In the genomic region with DNA sequence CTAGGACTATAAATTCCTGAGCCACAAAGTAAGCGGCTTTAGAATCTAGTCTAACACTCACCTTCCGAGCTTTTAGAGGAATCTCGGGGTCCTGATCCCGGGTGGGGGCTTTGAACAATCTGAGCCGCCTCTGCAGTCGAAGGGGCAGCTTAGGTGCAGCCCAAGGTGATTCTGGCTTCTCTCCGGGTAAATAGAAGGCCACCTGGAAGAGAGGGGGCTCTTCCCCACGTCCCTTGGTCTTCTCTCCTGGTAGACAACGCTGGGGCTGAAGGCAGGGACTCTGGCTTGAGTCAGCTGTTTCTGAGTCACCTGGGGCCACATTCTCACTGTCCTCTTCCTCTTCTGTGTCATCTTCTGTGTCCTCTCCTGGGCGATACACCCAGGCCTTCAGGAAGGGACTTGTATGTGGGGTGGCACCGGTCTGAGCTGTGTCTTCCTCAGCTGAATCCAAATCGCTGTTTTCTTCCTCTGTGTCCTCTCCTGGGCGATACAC, we compare ENCODE assay signal across 8 mouse cellular contexts. TPM values are rescaled to one million over a fixed set of nuclear protein-coding genes. Genes with fewer than 3 reads are reported as not detected.
DNase-seq lines count a peak whose midpoint lies in the region; ATAC-seq and TF ChIP-seq lines count a peak whose summit lies in the region.
"Had no signal": no experiment of that assay in that cellular context is flagged by ENCODE, and none has a peak within 500 bp of the region (broad histone marks: within the 10 kb centered on the region; RNA-seq: fewer than 3 reads in every experiment).

No protein-coding gene starts in this region.

- peaks cover 27% of the 10 kb centered on the region for H3K79me2 ChIP-seq in MEL (ENCODE audit: control insufficient read depth, insufficient read depth, low read length, poor library complexity)

- no peak for TF ChIP-seq CTCF in MEL (IDR thresholded peaks at IDR 0.05 in 2 of 3, conservative IDR thresholded peaks at IDR 0.05 in 1 of 3; ENCODE audit: control insufficient read depth in 1 of 3, insufficient read depth in 1 of 3, low read depth in 2 of 3, low read length in 3 of 3, poor library complexity in 1 of 3, severe bottlenecking in 1 of 3)
- no peak for TF ChIP-seq CTCF in heart, postnatal 0 days (IDR thresholded peaks at IDR 0.05; ENCODE audit: low read depth)
- TF ChIP-seq CTCF in liver, embryonic 14.5 days (IDR thresholded peaks at IDR 0.05; ENCODE audit: low read depth): no peak

- H3K4me1 ChIP-seq in kidney, embryonic 14.5 days (ENCODE audit: control insufficient read depth, insufficient read depth, low read length): peaks cover 21% of the 10 kb centered on the region
- peaks cover 4 to 17% of the 10 kb centered on the region in 2 experiments; a peak in 3 of 4 replicates for H3K4me1 ChIP-seq in MEL (ENCODE audit: control insufficient read depth in 1 of 2, insufficient read depth in 2 of 2, low read length in 2 of 2)
- H3K4me1 ChIP-seq in heart, postnatal 0 days (ENCODE audit: control insufficient read depth, insufficient read depth): peaks cover 26% of the 10 kb centered on the region
- H3K4me1 ChIP-seq in liver, embryonic 14.5 days (replicated peaks; ENCODE audit: control insufficient read depth in 2 of 2, insufficient read depth in 2 of 2, low read length in 1 of 2): peaks cover 10 to 14% of the 10 kb centered on the region in 2 experiments

- ATAC-seq in kidney, embryonic 14.5 days (ENCODE audit: low FRiP score, low TSS enrichment): no peak
- no peak for ATAC-seq in heart, postnatal 0 days (ENCODE audit: insufficient read depth, low read depth)
- ATAC-seq in liver, embryonic 14.5 days (ENCODE audit: insufficient read depth): no peak
- no peak for ATAC-seq in frontal cortex, adult (ENCODE audit: low TSS enrichment)

- H3K27ac ChIP-seq in kidney, embryonic 14.5 days (ENCODE audit: low read depth, low read length): no peak overlapping the region
- no peak overlapping the region for H3K27ac ChIP-seq in MEL (ENCODE audit: control insufficient read depth, low read depth, low read length)
- no peak overlapping the region for H3K27ac ChIP-seq in heart, postnatal 0 days (ENCODE audit: low read depth)
- peak overlapping the region; percentile 90 for H3K27ac ChIP-seq in liver, embryonic 14.5 days

- H3K9me3 ChIP-seq in kidney, embryonic 14.5 days (ENCODE audit: control insufficient read depth, low read length): no peaks in the 10 kb centered on the region
- H3K9me3 ChIP-seq in MEL (replicated peaks; ENCODE audit: insufficient read depth, low read length): no peaks in the 10 kb centered on the region
- no peaks in the 10 kb centered on the region for H3K9me3 ChIP-seq in heart, postnatal 0 days (replicated peaks; ENCODE audit: control insufficient read depth, low read length)
- no peaks in the 10 kb centered on the region for H3K9me3 ChIP-seq in liver, embryonic 14.5 days (ENCODE audit: control insufficient read depth, low read length)

- no peak for DNase-seq in kidney, postnatal 14 days
- DNase-seq in MEL (ENCODE audit: low read depth, low spot score): no peak
- no peak for DNase-seq in heart, postnatal 0 days (ENCODE audit: low spot score)
- peak in 1 of 3 experiments; percentile 38 for DNase-seq in liver, embryonic 14.5 days (ENCODE audit: low read depth in 3 of 3, low spot score in 3 of 3)
- DNase-seq in adrenal gland, postnatal 36 days: no peak
- DNase-seq: gastrocnemius, postnatal 25 days had no signal

- H3K36me3 ChIP-seq in kidney, embryonic 14.5 days (ENCODE audit: control insufficient read depth, insufficient read depth, low read length): peaks cover 7% of the 10 kb centered on the region; the same call in 1 of the 2 replicates
- H3K36me3 ChIP-seq in MEL (ENCODE audit: control insufficient read depth in 1 of 2, insufficient read depth in 2 of 2, low read length in 2 of 2): peaks cover 0 to 30% of the 10 kb centered on the region in 2 experiments; a peak in 2 of 4 replicates
- H3K36me3 ChIP-seq in heart, postnatal 0 days (replicated peaks; ENCODE audit: control insufficient read depth, insufficient read depth, low read length): peaks cover 12% of the 10 kb centered on the region; the same call in 1 of the 2 replicates
- H3K36me3 ChIP-seq in liver, embryonic 14.5 days (replicated peaks; ENCODE audit: control insufficient read depth, insufficient read depth, low read depth): peaks cover 42% of the 10 kb centered on the region

- TF ChIP-seq POLR2A in MEL (IDR thresholded peaks at IDR 0.05; ENCODE audit: control insufficient read depth in 1 of 2, insufficient read depth in 1 of 2, low read depth in 1 of 2, low read length in 2 of 2, poor library complexity in 1 of 2): no peak

- TF ChIP-seq EP300 in MEL (IDR thresholded peaks at IDR 0.05; ENCODE audit: low read depth in 1 of 2, low read length in 2 of 2): no peak
- TF ChIP-seq EP300 in heart, postnatal 0 days (IDR thresholded peaks at IDR 0.05; ENCODE audit: low read depth): no peak
- no peak for TF ChIP-seq EP300 in liver, embryonic 14.5 days (IDR thresholded peaks at IDR 0.05; ENCODE audit: low read depth)

- no peaks in the 10 kb centered on the region for H3K27me3 ChIP-seq in kidney, embryonic 14.5 days (ENCODE audit: control insufficient read depth, insufficient read depth, low read length)
- H3K27me3 ChIP-seq in MEL (ENCODE audit: control insufficient read depth in 1 of 2, insufficient read depth in 2 of 2, low read length in 2 of 2): no peaks in the 10 kb centered on the region
- H3K27me3 ChIP-seq in heart, postnatal 0 days (ENCODE audit: control insufficient read depth, insufficient read depth, low read length): no peaks in the 10 kb centered on the region
- no peaks in the 10 kb centered on the region for H3K27me3 ChIP-seq in liver, embryonic 14.5 days (ENCODE audit: control insufficient read depth, insufficient read depth, low read length)

- H3K9ac ChIP-seq in kidney, embryonic 14.5 days (ENCODE audit: low read depth, low read length): peak overlapping the region; percentile 32; the same call in 1 of the 2 replicates
- H3K9ac ChIP-seq in MEL (ENCODE audit: control insufficient read depth, low read depth, low read length, poor library complexity, severe bottlenecking): peak overlapping the region; percentile 44
- peak overlapping the region; percentile 25; the same call in 1 of the 2 replicates for H3K9ac ChIP-seq in heart, postnatal 0 days (replicated peaks; ENCODE audit: low read depth, low read length)
- peak overlapping the region; percentile 99 for H3K9ac ChIP-seq in liver, embryonic 14.5 days (replicated peaks)

- H3K4me3 ChIP-seq in kidney, embryonic 14.5 days (ENCODE audit: low read length): no peak overlapping the region; the same call in 1 of the 2 replicates
- H3K4me3 ChIP-seq in MEL (ENCODE audit: control insufficient read depth in 1 of 2, insufficient read depth in 1 of 2, low read depth in 2 of 2, low read length in 2 of 2): peak overlapping the region; percentile 39 to 42
- peak overlapping the region; percentile 29 for H3K4me3 ChIP-seq in heart, postnatal 0 days (ENCODE audit: low read depth, low read length)
- H3K4me3 ChIP-seq in liver, embryonic 14.5 days (ENCODE audit: insufficient read depth in 1 of 2, low read depth in 2 of 2, low read length in 2 of 2): peak overlapping the region; percentile 76 to 88

- TF ChIP-seq RAD21 in MEL (IDR thresholded peaks at IDR 0.05; ENCODE audit: low read depth, low read length): no peak

- 79% methylated on average over 13 of the region's 13 CpGs for WGBS in kidney, embryonic 14.5 days
- WGBS in heart, postnatal 0 days: 71% methylated on average over 13 of the region's 13 CpGs
- 43% methylated on average over 12 of the region's 13 CpGs for WGBS in liver, embryonic 14.5 days (ENCODE audit: insufficient replicate concordance)

- 0 out of 2 replicates have a peak overlapping the region, but pooled peaks have one; percentile 5 for H3K4me2 ChIP-seq in kidney, embryonic 14.5 days (replicated peaks; ENCODE audit: low read depth, low read length)
- H3K4me2 ChIP-seq in heart, postnatal 0 days (ENCODE audit: low read depth, low read length): peak overlapping the region; percentile 57
- H3K4me2 ChIP-seq in liver, embryonic 14.5 days (ENCODE audit: low read depth): peak overlapping the region; percentile 88

RNA-seq across cellular contexts. Expression of gene Ppp1r15a, which starts 2.3 kb away (rescaled TPM):
- 13.4 and 15.7 TPM in 2 replicates for polyA plus RNA-seq in kidney, embryonic 14.5 days (2014; fragmentation: Nextera tagmentation; extraction: Ambion mirVana)
- total RNA-seq in MEL (2012; rRNA removed): 27.0 and 27.2 TPM in 2 replicates
- 10 to 100 TPM in 1 of 2 experiments, not detected in 1; 78.0 TPM for polyA plus RNA-seq in MEL (2012; ENCODE audit: insufficient read depth in 1 of 2, insufficient read length in 2 of 2, low read depth in 1 of 2, low replicate concordance in 2 of 2, missing spikeins in 1 of 2)
- 10.6 and 28.8 TPM in 2 replicates for total RNA-seq in heart, postnatal 0 days (2014; rRNA removed; ENCODE audit: low replicate concordance)
- 19.2 and 22.8 TPM in 2 replicates for polyA plus RNA-seq in heart, postnatal 0 days (2015; fragmentation: Nextera tagmentation; extraction: Ambion mirVana)
- polyA plus RNA-seq in liver, embryonic 14.5 days (2012; rRNA removed): 79.3 and 140 TPM in 2 replicates
- 165 and 183 TPM in 2 replicates for polyA plus RNA-seq in liver, embryonic 14.5 days (2014; fragmentation: Nextera tagmentation; extraction: Ambion mirVana)
- total RNA-seq in adrenal gland, postnatal 36 days (2021): 10 to 100 TPM; 45.7 to 68.4 TPM

RNA-seq across cellular contexts. Expression of gene Plekha4, which starts 2.4 kb away (rescaled TPM):
- 4.7 and 5.1 TPM in 2 replicates for polyA plus RNA-seq in kidney, embryonic 14.5 days (2014; fragmentation: Nextera tagmentation; extraction: Ambion mirVana)
- 0.12 and 0.36 TPM in 2 replicates for total RNA-seq in MEL (2012; rRNA removed)
- polyA plus RNA-seq in MEL (2012; ENCODE audit: insufficient read depth in 1 of 2, insufficient read length in 2 of 2, low read depth in 1 of 2, low replicate concordance in 2 of 2, missing spikeins in 1 of 2): under 1 TPM in 1 of 2 experiments, not detected in 1; 0.65 TPM
- total RNA-seq in heart, postnatal 0 days (2014; rRNA removed; ENCODE audit: low replicate concordance): 1.3 and 3.4 TPM in 2 replicates
- polyA plus RNA-seq in heart, postnatal 0 days (2015; fragmentation: Nextera tagmentation; extraction: Ambion mirVana): 0.78 and 1.2 TPM in 2 replicates
- polyA plus RNA-seq in liver, embryonic 14.5 days (2012; rRNA removed): 0.52 and 0.90 TPM in 2 replicates
- polyA plus RNA-seq in liver, embryonic 14.5 days (2014; fragmentation: Nextera tagmentation; extraction: Ambion mirVana): 0.40 and 0.41 TPM in 2 replicates
- total RNA-seq in adrenal gland, postnatal 36 days (2021): 1 to 10 TPM; 3.5 to 4.2 TPM

RNA-seq across cellular contexts. Expression of gene Nucb1, which starts 13.5 kb away (rescaled TPM):
- polyA plus RNA-seq in kidney, embryonic 14.5 days (2014; fragmentation: Nextera tagmentation; extraction: Ambion mirVana): 141 and 190 TPM in 2 replicates
- 196 and 224 TPM in 2 replicates for total RNA-seq in MEL (2012; rRNA removed)
- 100 to 1,000 TPM in 1 of 2 experiments, 10 to 100 TPM in 1; 92.3 to 343 TPM for polyA plus RNA-seq in MEL (2012; ENCODE audit: insufficient read depth in 1 of 2, insufficient read length in 2 of 2, low read depth in 1 of 2, low replicate concordance in 2 of 2, missing spikeins in 1 of 2)
- 78.4 and 107 TPM in 2 replicates for total RNA-seq in heart, postnatal 0 days (2014; rRNA removed; ENCODE audit: low replicate concordance)
- polyA plus RNA-seq in heart, postnatal 0 days (2015; fragmentation: Nextera tagmentation; extraction: Ambion mirVana): 108 and 110 TPM in 2 replicates
- 48.2 and 58.8 TPM in 2 replicates for polyA plus RNA-seq in liver, embryonic 14.5 days (2012; rRNA removed)
- polyA plus RNA-seq in liver, embryonic 14.5 days (2014; fragmentation: Nextera tagmentation; extraction: Ambion mirVana): 81.7 and 97.2 TPM in 2 replicates
- 100 to 1,000 TPM; 263 to 267 TPM for total RNA-seq in adrenal gland, postnatal 36 days (2021)

RNA-seq across cellular contexts. Expression of gene Hsd17b14, which starts 31.0 kb away (rescaled TPM):
- 12.8 and 13.5 TPM in 2 replicates for polyA plus RNA-seq in kidney, embryonic 14.5 days (2014; fragmentation: Nextera tagmentation; extraction: Ambion mirVana)
- 1.8 and 2.0 TPM in 2 replicates for total RNA-seq in MEL (2012; rRNA removed)
- polyA plus RNA-seq in MEL (2012; ENCODE audit: insufficient read depth in 1 of 2, insufficient read length in 2 of 2, low read depth in 1 of 2, low replicate concordance in 2 of 2, missing spikeins in 1 of 2): 1 to 10 TPM in 1 of 2 experiments, not detected in 1; 9.3 TPM
- total RNA-seq in heart, postnatal 0 days (2014; rRNA removed; ENCODE audit: low replicate concordance): not detected in 2 replicates
- polyA plus RNA-seq in heart, postnatal 0 days (2015; fragmentation: Nextera tagmentation; extraction: Ambion mirVana): 0.11 and 0.34 TPM in 2 replicates
- 0.95 and 2.1 TPM in 2 replicates for polyA plus RNA-seq in liver, embryonic 14.5 days (2012; rRNA removed)
- 1.2 and 2.5 TPM in 2 replicates for polyA plus RNA-seq in liver, embryonic 14.5 days (2014; fragmentation: Nextera tagmentation; extraction: Ambion mirVana)
- total RNA-seq in adrenal gland, postnatal 36 days (2021): 1 to 10 TPM in 1 of 2 experiments, under 1 TPM in 1; 0.56 to 1.2 TPM

RNA-seq across cellular contexts. Expression of gene Dhdh, which starts 35.1 kb away (rescaled TPM):
- polyA plus RNA-seq in kidney, embryonic 14.5 days (2014; fragmentation: Nextera tagmentation; extraction: Ambion mirVana): 3.3 and 3.5 TPM in 2 replicates
- total RNA-seq in MEL (2012; rRNA removed): 0.08 and 0.10 TPM in 2 replicates
- 1 to 10 TPM in 1 of 2 experiments, not detected in 1; 1.6 TPM for polyA plus RNA-seq in MEL (2012; ENCODE audit: insufficient read depth in 1 of 2, insufficient read length in 2 of 2, low read depth in 1 of 2, low replicate concordance in 2 of 2, missing spikeins in 1 of 2)
- total RNA-seq in heart, postnatal 0 days (2014; rRNA removed; ENCODE audit: low replicate concordance): 3.4 and 5.6 TPM in 2 replicates
- polyA plus RNA-seq in heart, postnatal 0 days (2015; fragmentation: Nextera tagmentation; extraction: Ambion mirVana): 5.1 and 5.3 TPM in 2 replicates
- 1.5 and 2.2 TPM in 2 replicates for polyA plus RNA-seq in liver, embryonic 14.5 days (2012; rRNA removed)
- 1.6 and 1.8 TPM in 2 replicates for polyA plus RNA-seq in liver, embryonic 14.5 days (2014; fragmentation: Nextera tagmentation; extraction: Ambion mirVana)
- 10 to 100 TPM; 57.8 to 75.6 TPM for total RNA-seq in adrenal gland, postnatal 36 days (2021)

Comparison
In these comparisons a context has a peak if more than half of its experiments do, and no peak if none do; other contexts are left out.
1. H3K4me2 ChIP-seq: peak in every context shown above with its lines; median percentile 88 in liver, embryonic 14.5 days; 57 in heart, postnatal 0 days; 5 in kidney, embryonic 14.5 days.
2. H3K9ac ChIP-seq: peak in every context shown above with its lines; median percentile 99 in liver, embryonic 14.5 days; 44 in MEL; 32 in kidney, embryonic 14.5 days; 25 in heart, postnatal 0 days.